Mouse (Mus musculus) heart, adult 10 weeks (tissue): ENCODE results near the gene Spata21. TPM values are rescaled to one million over a fixed set of nuclear protein-coding genes. Genes with fewer than 3 reads are reported as not detected.

Experiments
- polyA plus RNA-seq: library from polyadenylated mRNA; stranded (reverse); fragments of 350-450 nt; fragmentation: Illumina TruSeq; extraction: RNeasy Lipid Tissue Mini Kit (QIAGEN cat#74804); gene quantifications from one replicate; pipeline ENCODE4 v1.2.3, GENCODE M21; 2014; ENCODE audit warnings: low read depth, low replicate concordance

The Spata21 gene
- polyA plus RNA-seq, result not detected

DNA sequence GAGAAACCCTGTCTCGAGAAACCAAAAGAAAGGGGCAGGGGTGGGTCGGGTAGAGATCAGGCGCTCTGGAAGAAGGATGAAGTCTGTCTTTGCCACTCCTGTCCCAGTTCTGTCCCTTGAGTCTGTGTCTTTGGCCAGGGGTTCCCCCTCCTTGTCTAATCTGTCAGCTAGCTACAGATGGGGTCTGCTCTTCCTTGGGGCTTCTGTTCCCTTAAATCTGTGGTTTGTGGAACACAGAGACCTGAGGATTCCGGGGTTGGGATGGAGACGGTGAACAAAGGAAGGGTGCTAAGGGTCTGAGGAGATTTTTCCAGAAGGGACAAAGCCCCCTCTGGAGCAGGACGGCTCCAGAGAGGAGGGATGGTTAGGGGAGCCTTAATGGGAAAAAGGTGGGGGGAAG lies at the start of gene Spata21:
Gene Spata21 (plus strand): TSS at position 301 of the 400 bp plus-strand sequence.

DNA sequence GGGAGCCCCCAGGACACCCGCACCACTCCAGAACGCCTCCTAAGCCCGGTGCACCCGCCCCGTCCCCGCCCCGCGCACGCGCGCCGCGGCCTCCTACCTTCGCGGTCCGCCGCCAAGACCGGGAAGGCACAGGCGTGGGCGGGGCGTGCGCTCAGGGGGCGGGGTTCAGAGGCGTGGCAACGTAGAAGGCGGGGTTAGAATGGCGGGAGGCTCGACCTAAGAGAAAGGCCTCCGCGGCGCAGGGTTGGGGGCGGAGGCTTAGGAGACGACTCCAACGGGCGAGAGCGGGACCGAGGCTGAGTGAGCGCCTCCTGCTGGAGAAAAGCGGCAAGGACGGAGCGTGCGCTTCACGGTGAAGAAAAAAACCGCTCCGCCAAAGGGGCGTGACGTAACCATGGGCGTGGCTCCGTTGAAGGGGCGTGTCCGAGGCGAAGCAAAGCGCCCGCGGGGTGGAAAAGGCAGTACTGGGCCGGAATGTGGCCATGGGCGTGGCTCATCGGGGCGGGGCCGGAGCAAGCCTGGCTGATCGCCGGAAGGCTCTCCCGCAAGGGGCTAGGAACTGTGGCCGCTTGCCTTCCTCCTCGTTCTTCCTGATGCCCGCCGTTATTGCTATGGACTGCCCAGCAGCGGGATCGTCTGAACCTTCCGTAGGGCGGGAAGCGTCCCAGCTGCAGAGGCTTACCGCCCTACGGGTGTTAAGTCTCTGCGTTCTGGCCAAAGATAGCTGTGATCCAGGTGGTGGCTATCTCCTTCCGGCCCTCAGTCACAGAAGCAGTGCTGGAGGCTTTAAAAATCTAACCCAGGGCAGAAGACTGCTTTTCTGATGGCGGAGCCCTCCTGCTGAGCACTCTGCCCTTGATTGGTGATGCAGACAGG lies 27.5 kb upstream of the Spata21 start, which contains the start of gene Crocc:
Gene Crocc (minus strand): TSS at position 125 of the 876 bp plus-strand sequence.

DNA sequence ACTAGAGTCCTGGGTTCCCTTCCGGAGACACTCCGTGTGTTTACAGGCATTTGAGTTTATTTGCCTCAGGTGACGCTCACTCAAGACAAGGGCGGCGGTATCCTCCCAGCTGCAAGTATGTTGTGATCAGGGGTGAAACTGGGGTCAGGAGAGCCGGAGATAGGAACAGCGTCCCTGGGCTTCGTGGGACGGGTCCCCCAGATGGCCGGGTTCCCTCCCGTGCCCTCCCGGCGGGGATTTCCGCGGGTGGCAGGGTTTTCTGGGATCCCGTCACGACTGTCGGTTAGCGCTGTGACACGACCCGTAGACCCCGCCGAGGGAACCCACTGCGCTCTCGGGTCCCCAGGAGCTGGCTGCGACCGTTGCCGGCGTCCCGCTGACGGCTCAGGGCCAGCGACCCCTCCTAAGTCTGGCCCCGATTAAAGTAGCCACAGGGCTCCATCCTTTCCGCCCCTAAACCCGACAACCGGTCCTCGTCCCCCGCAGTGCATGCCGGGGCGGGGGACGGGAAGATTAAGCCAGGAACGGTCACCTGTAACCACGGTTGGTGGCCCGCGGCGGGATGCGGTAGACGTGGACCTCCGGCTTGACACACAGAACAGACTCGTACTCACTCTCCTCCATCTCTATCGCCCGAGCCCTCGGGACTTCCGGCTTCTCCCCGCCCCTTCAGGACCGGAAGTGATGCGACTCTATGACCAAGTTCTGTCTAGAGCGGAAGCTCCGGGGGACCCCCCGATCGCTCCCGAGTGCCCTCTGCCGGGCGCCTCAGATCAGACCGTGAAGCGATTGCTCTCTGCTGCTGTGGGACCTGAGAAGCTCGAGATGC lies 10.2 kb upstream of the Spata21 start, which contains the start of gene Necap2:
Gene Necap2 (minus strand): TSS at position 677 of the 829 bp plus-strand sequence.

DNA sequence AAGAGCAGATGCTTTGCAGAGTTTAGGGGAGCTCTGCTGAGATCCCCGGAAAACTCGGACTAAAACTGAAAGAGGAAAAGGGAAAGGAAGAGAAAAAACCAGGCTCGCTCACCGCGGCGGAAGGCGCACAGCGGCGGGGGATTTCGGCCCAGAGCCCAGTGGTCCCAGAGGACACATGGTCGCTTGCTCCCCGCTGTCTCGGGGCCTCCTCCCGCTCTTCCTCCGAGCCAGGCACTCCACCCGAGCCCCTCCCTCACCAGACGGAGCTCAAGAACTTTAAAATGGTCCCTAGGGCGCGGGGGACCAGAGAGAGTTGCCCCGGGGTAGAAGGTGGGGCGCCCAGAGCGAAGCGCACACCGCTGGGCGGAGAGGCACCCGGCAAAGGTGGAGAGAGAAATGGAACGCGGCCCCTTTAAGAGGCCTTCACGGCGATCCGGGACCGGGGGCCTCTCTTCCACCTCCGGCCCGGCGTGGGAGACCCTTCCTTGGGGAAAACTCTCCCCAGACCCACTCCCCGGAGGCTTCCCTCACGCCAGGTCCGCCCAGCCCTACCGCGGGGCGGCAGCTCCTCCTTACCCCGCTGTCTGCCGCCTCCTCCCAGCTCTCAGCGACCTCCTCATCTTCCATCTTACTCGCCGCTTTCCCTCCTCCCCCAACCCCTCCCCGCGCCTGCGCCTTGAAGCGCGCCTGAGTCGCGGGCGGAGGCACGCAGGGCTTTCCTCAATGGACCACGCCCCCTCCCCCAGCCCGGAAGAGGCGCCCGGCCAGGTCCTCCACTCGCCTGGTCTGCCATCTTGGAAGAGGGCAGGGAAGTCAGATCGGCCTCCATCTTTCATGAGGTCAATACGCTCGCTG lies 51.2 kb downstream of the Spata21 start, which contains the start of gene Szrd1:
Gene Szrd1 (minus strand): TSS at position 660 of the 855 bp plus-strand sequence.

DNA sequence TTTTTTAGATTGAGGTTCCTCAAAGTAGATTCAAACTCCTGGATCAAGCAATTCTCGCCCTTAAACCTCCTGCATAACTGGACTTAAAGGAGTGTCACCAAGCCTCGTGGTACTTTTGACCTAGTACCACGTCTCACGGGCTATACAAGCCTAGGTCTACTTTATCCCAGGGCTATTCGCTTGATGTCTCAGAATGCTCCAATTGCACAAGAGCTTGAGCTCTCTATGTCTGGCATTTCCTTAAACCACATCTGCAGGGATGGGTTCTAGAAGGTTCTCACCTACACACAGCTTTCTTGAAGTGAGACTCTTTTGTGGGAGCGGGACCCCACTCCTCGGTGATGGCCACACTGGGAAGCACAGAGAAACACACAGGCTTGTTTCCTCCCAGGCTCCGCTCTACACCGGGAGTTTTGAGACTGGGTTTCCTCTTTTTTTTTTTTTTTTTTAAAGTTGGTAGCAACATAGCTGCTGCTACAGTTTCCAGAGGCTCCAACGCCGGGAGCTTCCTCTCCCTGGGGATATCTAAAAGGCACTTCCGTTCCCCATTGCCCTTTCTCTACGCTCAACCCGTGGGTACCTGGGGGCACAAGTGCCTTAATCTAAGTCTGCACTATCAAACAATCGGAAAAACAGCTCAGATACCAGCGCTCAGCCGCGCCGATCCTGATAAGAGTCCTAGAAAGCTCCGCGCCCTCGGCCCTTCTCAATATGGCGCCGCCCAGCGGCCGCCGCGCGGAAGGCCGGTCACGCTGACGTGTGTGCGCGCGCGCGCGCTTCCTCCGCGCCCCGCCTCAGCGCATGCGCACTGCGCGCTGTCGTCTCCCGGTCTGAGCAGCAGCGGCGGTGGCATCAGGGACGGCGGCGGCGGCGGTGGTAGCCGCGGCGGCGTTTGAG lies 59.2 kb downstream of the Spata21 start, which contains the start of gene Fbxo42:
Gene Fbxo42 (plus strand): TSS at position 802 of the 897 bp plus-strand sequence.

Other genes starting within 250 kb of the Spata21 start
- gene Padi1, start 242.6 kb upstream of the Spata21 start, polyA plus RNA-seq, result not detected
- 0.47 TPM for gene Padi2, start 182.0 kb upstream of the Spata21 start, polyA plus RNA-seq
- 1,459 TPM for gene Sdhb, start 127.1 kb upstream of the Spata21 start, polyA plus RNA-seq
- gene Atp13a2, start 101.5 kb upstream of the Spata21 start, polyA plus RNA-seq, result 16.0 TPM
- 5.9 TPM for gene Mfap2, start 77.9 kb upstream of the Spata21 start, polyA plus RNA-seq
- gene Crocc, start 27.8 kb upstream of the Spata21 start, polyA plus RNA-seq, result 5.8 TPM
- 20.2 TPM for gene Necap2, start 10.0 kb upstream of the Spata21 start, polyA plus RNA-seq
- 55.2 TPM for gene Szrd1, start 51.4 kb downstream of the Spata21 start, polyA plus RNA-seq
- gene Fbxo42, start 59.6 kb downstream of the Spata21 start, polyA plus RNA-seq, result 7.9 TPM
- 0.68 TPM for gene Rsg1, start 125.6 kb downstream of the Spata21 start, polyA plus RNA-seq
- 48.6 TPM for gene Arhgef19, start 151.2 kb downstream of the Spata21 start, polyA plus RNA-seq
- 4.4 TPM for gene Epha2, start 212.9 kb downstream of the Spata21 start, polyA plus RNA-seq